Mouse (Mus musculus) embryonic fibroblast, embryonic 13.5 days (primary cell): ENCODE results near the gene Sfxn5. TPM values are rescaled to one million over a fixed set of nuclear protein-coding genes. Genes with fewer than 3 reads are reported as not detected.

ENCODE experiments used
- H3K27ac ChIP-seq: 2 replicates; pipeline ENCODE4 v1.5.1; 2012; ENCODE audit warnings: low read length, control low read depth, inconsistent platforms; ENCODE audit not compliant: insufficient read depth
- H3K4me1 ChIP-seq: 2 replicates; pipeline ENCODE4 v1.6.1; 2011; ENCODE audit warnings: low read length; ENCODE audit not compliant: control insufficient read depth, insufficient read depth
- H3K4me3 ChIP-seq: 2 replicates; pipeline ENCODE4 v1.5.1; 2011; ENCODE audit warnings: mild to moderate bottlenecking, control low read depth, low read length; ENCODE audit not compliant: insufficient read depth
- CTCF ChIP-seq: IDR thresholded peaks from 2 replicates; pipeline ENCODE4 v1.5.1; 2011; ENCODE audit warnings: mild to moderate bottlenecking, control low read depth, low read length, moderate library complexity, borderline replicate concordance; ENCODE audit not compliant: insufficient read depth
- POLR2A ChIP-seq: IDR thresholded peaks from 2 replicates; pipeline ENCODE4 v1.6.1; 2011; ENCODE audit warnings: low read depth, mild to moderate bottlenecking, control low read depth, low read length, moderate library complexity
- polyA plus RNA-seq: library from polyadenylated mRNA; stranded (reverse); fragments of >200 nt; gene quantifications from 2 replicates; pipeline ENCODE4 v1.2.4, GENCODE M21; 2011; ENCODE audit warnings: low read depth; ENCODE audit not compliant: missing spikeins, insufficient read length

Sfxn5 gene
- polyA plus RNA-seq, 1 experiment: 9.7 TPM

DNA sequence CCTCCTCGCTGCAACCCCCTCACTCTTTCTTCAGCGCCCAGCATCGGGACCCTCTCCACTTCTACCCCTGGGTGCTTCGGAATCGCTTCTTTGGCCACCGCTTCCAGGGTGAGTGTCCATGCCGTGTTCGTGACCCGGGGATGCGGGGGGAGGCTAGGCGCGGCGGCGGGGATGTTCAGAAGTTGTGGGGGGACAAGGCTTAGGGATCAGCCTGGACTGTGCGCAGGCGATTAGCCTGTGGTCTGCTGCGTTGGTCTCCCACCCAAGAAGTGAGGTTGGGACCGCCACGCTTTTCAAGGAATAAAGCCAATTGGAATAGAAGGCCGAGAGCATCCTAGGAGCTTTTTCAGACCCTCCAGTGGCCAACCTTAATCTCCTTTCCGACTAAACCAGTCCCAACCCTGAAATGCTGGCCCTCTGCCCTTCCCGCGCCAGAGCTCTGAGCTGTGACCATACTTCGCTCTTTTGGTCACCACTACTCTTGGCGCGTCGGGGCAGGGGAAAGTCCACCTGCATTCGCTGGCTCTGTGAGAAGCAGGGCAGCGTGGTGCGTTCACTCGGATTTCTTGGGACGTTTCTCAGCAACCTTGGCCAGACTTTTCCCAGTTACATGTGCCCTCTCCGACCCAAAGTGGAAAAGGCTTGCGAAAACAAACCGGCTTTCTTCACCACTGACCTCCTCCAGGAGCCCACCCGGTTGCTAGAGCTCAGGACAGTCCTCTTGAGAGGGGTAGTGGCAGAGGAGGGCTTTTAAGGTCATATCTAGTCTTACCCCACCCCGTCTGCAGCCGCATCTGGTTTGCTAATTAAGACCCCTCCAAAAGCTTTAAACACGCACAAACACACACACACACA, 144.7 kb downstream of the Sfxn5 start:
- Histone ChIP-seq H3K27ac (no peak overlapping the region), H3K4me1 (no peaks in the 10 kb centered on the region), H3K4me3 (no peak overlapping the region)
- TF ChIP-seq POLR2A (no peak), CTCF (no peak)

DNA sequence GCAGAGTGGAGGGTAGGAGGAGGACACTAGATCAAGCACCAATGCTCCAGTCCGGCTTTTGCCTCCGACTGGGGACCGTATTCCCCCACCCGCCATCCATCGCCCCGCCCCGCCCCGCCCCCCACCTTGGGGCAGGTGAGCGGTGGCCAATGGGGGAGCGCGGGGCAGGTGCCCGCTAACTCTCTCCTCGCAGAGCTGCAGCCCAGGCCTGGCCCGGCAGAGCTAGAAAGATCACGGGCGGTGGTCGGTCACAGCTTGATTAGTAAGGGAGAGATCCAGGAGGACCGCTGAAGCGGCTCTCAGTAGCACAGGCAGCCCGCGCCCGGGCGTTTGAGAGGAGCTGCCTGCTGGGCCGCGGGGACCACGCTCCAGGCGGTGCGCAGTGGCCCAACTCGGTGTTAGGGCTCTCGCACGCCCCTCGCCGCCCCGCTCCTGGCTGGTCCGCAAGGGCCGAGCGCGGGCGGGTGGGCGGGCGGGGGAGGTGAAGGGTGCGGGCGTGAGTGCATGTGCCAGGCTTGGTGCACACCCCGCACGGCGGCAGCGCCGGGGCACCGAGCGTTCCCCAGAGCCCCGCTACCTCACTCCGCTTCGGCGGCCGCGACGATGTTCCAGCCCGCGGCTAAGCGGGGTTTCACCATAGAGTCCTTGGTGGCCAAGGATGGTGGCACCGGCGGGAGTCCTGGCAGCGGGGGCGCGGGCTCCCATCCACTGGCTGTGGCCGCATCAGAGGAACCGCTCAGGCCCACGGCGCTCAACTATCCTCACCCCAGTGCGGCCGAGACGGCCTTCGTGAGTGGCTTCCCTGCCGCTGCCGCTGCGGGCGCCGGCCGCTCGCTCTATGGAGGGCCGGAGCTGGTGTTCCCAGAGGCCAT, 145.6 kb downstream of the Sfxn5 start, which contains the start of gene Emx1:
Gene Emx1 (plus strand): TSS at position 99 of the 872 bp plus-strand sequence.
- H3K27ac ChIP-seq: no peak within 1 kb of the TSS
- H3K4me3 ChIP-seq: 0 out of 2 replicates have a peak within 1 kb of the TSS, but pooled peaks have one; percentile 3
- H3K4me1 ChIP-seq: no peaks in the 10 kb centered on the region
- TF ChIP-seq POLR2A (no peak), CTCF (no peak)

- Histone ChIP-seq H3K4me1 (no peaks in the 10 kb centered on the region), H3K4me3 (no peak overlapping the region), H3K27ac (no peak overlapping the region)
- TF ChIP-seq POLR2A (no peak), CTCF (no peak)
Observed at GRCm38 (mm10) chr6:85186744-85187059, 146.5 kb downstream of the Sfxn5 start.

DNA sequence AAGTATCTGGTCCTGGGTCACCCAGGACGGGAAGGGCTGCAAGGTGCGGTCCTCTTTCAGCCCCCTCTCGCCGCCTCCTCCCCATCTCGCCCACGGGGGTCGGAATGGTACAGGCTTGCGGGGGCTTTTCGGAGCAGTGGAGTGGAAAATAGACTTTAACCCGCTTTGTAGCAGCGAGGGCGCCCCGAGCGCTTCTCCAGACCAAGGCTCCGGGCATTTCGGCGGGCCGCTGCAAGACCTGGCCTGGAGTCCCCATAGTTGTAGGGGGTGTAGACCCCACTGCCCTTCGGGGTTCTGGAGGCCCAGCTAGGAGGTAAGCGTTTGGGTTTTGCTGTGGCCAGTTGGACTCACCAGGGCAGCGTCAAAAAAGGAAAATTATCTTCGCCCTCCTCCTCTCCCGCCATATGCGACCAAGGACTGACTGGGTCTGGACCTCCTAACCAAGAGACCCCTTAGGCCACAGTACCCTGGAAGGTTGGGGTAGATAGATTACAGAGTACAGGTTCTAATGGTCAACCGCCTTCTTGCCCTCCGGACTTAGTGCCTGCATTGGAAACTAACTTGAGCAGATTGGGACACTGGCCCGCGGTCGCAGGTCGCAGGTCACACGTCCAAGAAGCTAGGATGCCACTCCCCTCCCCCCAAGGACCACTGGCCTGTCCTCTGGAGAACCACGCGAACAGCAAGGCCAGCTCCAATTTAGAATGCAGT, 147.0 kb downstream of the Sfxn5 start:
- Histone ChIP-seq H3K27ac (no peak overlapping the region), H3K4me1 (no peaks in the 10 kb centered on the region), H3K4me3 (no peak overlapping the region)
- no peak for TF ChIP-seq POLR2A
- TF ChIP-seq CTCF: no peak

- Histone ChIP-seq H3K4me1 (no peaks in the 10 kb centered on the region), H3K4me3 (no peak overlapping the region), H3K27ac (no peak overlapping the region)
- TF ChIP-seq POLR2A (no peak), CTCF (no peak)
Observed at GRCm38 (mm10) chr6:85183951-85184350, 149.3 kb downstream of the Sfxn5 start.

- no peaks in the 10 kb centered on the region for H3K4me1 ChIP-seq
Observed at GRCm38 (mm10) chr6:85180036-85180435, 153.2 kb downstream of the Sfxn5 start.

GRCm38 (mm10) chr6:85179569-85179968, 153.7 kb downstream of the Sfxn5 start:
- TF ChIP-seq CTCF: no peak
- TF ChIP-seq POLR2A: no peak
- Histone ChIP-seq H3K27ac (no peak overlapping the region), H3K4me1 (no peaks in the 10 kb centered on the region), H3K4me3 (no peak overlapping the region)

More at GRCm38 (mm10) chr6:85180036-85180435, 153.2 kb downstream of the Sfxn5 start:
- Histone ChIP-seq H3K27ac (no peak overlapping the region), H3K4me3 (no peak overlapping the region)
- TF ChIP-seq CTCF (no peak), POLR2A (no peak)

DNA sequence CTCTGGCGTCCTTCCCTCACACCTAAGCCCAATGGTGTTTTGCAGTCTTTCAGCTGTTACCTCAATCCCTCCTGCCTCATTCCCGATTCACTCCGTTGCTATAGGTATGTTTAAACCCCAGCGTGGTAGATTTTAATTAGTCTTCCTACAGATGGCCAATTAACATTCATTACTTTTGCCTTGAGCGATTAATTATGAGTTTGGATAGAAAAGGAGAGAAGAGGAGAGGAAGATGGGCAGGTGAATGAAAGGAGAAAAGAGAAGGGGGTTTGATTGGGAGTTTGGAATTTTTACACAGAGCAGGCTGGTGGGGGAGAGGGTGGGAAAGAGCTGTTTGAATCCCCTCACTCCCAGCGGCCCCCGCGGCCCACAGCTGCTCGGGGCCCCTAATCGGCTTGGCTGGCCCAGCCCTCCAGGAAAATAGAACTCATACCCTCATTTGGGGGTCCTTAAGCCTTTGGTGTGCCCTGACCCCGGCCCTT, 167.7 kb downstream of the Sfxn5 start:
- no peak overlapping the region for H3K4me3 ChIP-seq
- no peak overlapping the region for H3K27ac ChIP-seq
- no peaks in the 10 kb centered on the region for H3K4me1 ChIP-seq
- TF ChIP-seq POLR2A (no peak), CTCF (no peak)

Other genes with a start within 250 kb of the Sfxn5 start
- gene Spr, start 195.7 kb downstream of the Sfxn5 start, polyA plus RNA-seq: 29.7 and 38.2 TPM in 2 replicates
- gene Emx1, start 146.0 kb downstream of the Sfxn5 start, polyA plus RNA-seq: not detected in 2 replicates
- 27.2 and 28.2 TPM in 2 replicates for gene Rab11fip5, start 41.2 kb upstream of the Sfxn5 start, polyA plus RNA-seq
- not detected in 2 replicates for gene Noto, start 90.5 kb upstream of the Sfxn5 start, polyA plus RNA-seq
- 34.8 and 36.3 TPM in 2 replicates for gene Smyd5, start 98.6 kb upstream of the Sfxn5 start, polyA plus RNA-seq
- gene Cct7, start 118.1 kb upstream of the Sfxn5 start, polyA plus RNA-seq: 244 and 265 TPM in 2 replicates
- gene Pradc1, start 118.5 kb upstream of the Sfxn5 start, polyA plus RNA-seq: 8.8 and 9.9 TPM in 2 replicates
- gene Fbxo41, start 169.6 kb upstream of the Sfxn5 start, polyA plus RNA-seq: 0.20 and 0.26 TPM in 2 replicates
- 0.25 TPM in 1 of 2 replicates, not detected in the other for gene Egr4, start 180.2 kb upstream of the Sfxn5 start, polyA plus RNA-seq